Mouse (Mus musculus): Measurements from ENCODE around the gene Gpr107.

DNA sequence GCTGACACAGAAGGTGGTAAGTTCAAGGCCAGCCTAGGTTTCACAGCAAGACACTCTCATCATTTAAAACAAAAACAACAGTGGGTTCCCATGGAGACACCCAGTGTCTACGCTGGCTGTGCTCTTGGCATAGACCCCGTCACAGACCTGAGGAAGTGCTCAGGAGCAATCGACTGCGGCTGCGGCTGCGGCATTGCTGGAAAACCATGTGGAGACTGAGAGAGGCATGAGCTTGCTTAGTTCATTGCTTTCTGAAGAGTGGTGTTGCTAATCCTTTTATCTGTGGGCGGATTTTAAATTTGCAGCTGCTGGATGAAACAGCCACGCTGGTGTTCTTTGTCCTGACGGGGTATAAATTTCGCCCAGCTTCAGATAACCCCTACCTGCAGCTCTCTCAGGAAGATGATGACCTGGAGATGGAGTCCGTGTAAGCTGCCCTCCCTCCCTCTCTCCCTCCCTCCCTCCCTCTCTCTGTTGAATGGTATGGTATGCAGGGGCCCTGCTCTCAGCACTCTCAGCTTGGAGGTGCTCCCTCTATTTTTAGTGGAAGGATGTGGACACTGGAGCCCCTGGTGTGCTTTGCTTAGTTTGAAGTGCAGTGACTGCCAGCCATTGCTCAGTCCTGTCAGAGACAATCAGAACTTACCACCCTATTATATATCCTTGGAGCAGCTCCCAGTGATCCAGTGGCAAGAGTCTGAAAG lies 58.2 kb downstream of the Gpr107 start:
- TF ChIP-seq POLR2A (IDR thresholded peaks at IDR 0.05; ENCODE audit: borderline replicate concordance, extremely low read depth, insufficient read depth, insufficient read length, poor library complexity, severe bottlenecking), result no peak
- TF ChIP-seq CTCF (IDR thresholded peaks at IDR 0.05; ENCODE audit: borderline replicate concordance, extremely low read depth, insufficient read depth, insufficient read length), result no peak
